Mouse (Mus musculus): ENCODE results near the gene Gclc. TPM values are rescaled to one million over a fixed set of nuclear protein-coding genes. Genes with fewer than 3 reads are reported as not detected.

The Gclc gene
- total RNA-seq, 1 experiment = 25.2 TPM

DNA sequence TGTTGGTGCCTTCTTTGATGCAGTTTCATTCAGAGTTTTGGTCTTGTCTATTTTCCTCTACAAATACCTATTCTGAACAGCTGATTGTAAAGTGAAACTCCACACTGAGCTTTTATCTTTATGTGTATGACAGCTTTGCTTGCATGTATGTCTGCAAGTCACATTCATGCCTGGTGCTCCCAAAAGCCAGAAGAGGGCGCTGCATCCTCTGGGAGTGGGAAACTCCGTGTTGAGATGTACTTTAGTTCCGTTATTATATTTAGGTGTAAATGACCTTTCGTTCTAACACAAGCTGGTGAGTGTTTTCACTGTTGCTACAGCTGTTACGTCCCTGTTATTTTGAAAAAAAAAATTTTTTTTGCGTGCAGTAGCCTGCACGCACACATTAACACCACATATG, 48.1 kb downstream of the Gclc start:
- Histone ChIP-seq H3K4me1 (ENCODE audit: control insufficient read depth in 2 of 2, insufficient read depth in 2 of 2, low read length in 2 of 2, poor library complexity in 1 of 2) (no peaks in the 10 kb centered on the region), H3K9ac (ENCODE audit: insufficient read depth, low read depth, low read length, poor library complexity, severe bottlenecking) (no peak overlapping the region), H3K27ac (ENCODE audit: insufficient read depth, low read depth, low read length, poor library complexity, severe bottlenecking) (no peak overlapping the region), H3K4me3 (ENCODE audit: insufficient read depth in 1 of 2, low read depth in 1 of 2, low read length in 2 of 2, poor library complexity in 1 of 2, severe bottlenecking in 1 of 2) (no peak overlapping the region), H3K9me3 (ENCODE audit: control insufficient read depth, insufficient read depth, low read depth, low read length) (no peaks in the 10 kb centered on the region), H3K36me3 (ENCODE audit: control insufficient read depth, insufficient read depth, low read length, poor library complexity, severe bottlenecking) (no peaks in the 10 kb centered on the region)
- DNase-seq (ENCODE audit: low read depth, low spot score) = no peak
- peak; percentile 62; the same call in 1 of the 2 replicates for TF ChIP-seq ZC3H11A (IDR thresholded peaks at IDR 0.05; ENCODE audit: borderline replicate concordance, low read depth, low read length)
- no peak for TF ChIP-seq CHD2 (IDR thresholded peaks at IDR 0.05; ENCODE audit: low read depth, low read length)
- in situ Hi-C loops (cut with MboI; ENCODE audit: low sequenced_read_pairs in 2 of 2, unreplicated experiment in 2 of 2) = loop anchor here in 1 of 2 experiments (10.0 kb wide), 1 partner anchor 232 kb away; no protein-coding TSS in a partner anchor

DNA sequence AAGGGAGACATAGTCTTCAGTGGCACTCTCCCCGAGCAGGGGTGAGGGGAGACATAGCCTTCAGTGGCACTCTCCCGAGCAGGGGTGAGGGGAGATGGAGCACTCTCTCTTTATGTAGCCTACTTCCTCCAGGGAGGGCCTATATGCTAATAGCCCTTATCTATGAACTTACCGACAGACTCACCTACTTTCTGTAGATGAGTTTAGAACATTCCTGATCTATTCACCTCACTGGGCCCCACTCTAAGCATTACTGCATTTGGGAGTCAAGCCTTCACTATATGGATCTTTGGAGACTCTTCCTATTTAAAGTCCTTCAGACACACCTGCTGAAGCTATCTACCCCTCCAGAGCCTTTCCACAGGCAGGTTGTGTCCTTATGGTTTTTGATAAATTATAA, 52.1 kb downstream of the Gclc start:
- no peaks in the 10 kb centered on the region for H3K36me3 ChIP-seq (ENCODE audit: control insufficient read depth, insufficient read depth, low read length, poor library complexity, severe bottlenecking)
- H3K27ac ChIP-seq (ENCODE audit: insufficient read depth, low read depth, low read length, poor library complexity, severe bottlenecking) = no peak overlapping the region
- H3K4me1 ChIP-seq (ENCODE audit: control insufficient read depth in 2 of 2, insufficient read depth in 2 of 2, low read length in 2 of 2, poor library complexity in 1 of 2) = no peaks in the 10 kb centered on the region
- DNase-seq (ENCODE audit: low read depth, low spot score) = no peak
- H3K9me3 ChIP-seq (ENCODE audit: control insufficient read depth, insufficient read depth, low read depth, low read length) = no peaks in the 10 kb centered on the region
- in situ Hi-C loops (cut with MboI; ENCODE audit: low sequenced_read_pairs in 2 of 2, unreplicated experiment in 2 of 2) = loop anchor here in 1 of 2 experiments (10.0 kb wide), 1 partner anchor 228 kb away; no protein-coding TSS in a partner anchor
- no peak overlapping the region for H3K9ac ChIP-seq (ENCODE audit: insufficient read depth, low read depth, low read length, poor library complexity, severe bottlenecking)
- TF ChIP-seq HCFC1 (IDR thresholded peaks at IDR 0.05; ENCODE audit: borderline replicate concordance, insufficient read depth, low read length) = no peak
- no peak for TF ChIP-seq MAFK (IDR thresholded peaks at IDR 0.05; ENCODE audit: insufficient read depth, low read depth, low read length)
- TF ChIP-seq ZC3H11A (IDR thresholded peaks at IDR 0.05; ENCODE audit: borderline replicate concordance, low read depth, low read length) = no peak
- TF ChIP-seq ZNF384 (IDR thresholded peaks at IDR 0.05; ENCODE audit: low read depth, low read length) = no peak
- TF ChIP-seq CHD2 (IDR thresholded peaks at IDR 0.05; ENCODE audit: low read depth, low read length) = no peak
- no peak overlapping the region for H3K4me3 ChIP-seq (ENCODE audit: insufficient read depth in 1 of 2, low read depth in 1 of 2, low read length in 2 of 2, poor library complexity in 1 of 2, severe bottlenecking in 1 of 2)

DNA sequence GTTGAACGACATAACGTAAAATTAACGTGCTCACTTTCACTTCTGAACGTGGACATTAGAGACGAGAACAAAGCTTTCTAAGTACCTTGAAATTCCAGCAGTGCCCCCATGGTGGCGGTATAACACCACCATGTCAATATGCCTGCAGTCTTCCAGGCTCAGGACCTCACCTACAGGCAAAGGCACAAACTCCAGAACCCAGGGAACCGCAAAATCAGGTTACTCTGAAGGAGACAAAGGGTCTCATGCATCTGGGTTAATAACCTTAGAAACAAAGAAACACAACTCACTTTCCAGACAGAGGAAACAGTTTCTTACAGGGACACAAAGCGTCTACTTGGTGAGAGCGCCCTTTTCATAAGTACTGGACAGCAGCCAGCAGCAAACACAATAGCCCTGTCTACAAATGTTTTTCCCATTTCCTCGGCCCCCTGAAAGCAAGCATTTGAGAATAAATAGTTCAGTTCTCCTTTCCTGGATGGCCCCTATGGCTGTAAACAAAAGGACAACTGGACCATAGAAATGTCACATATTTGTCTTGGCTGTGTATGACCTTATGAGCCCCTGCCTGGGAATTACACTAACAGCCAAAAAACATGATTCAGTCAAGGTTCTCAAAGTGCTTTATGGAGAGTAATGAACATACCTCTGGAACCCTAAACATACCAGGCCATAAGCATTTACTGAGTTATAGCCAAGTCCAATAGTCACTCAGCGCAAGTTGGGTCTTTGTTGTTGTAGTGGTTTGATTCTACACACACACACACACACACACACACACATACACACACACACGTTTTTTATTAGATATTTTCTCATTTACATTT, 52.7 kb downstream of the Gclc start:
- Histone ChIP-seq H3K4me3 (ENCODE audit: insufficient read depth in 1 of 2, low read depth in 1 of 2, low read length in 2 of 2, poor library complexity in 1 of 2, severe bottlenecking in 1 of 2) (no peak overlapping the region), H3K9me3 (ENCODE audit: control insufficient read depth, insufficient read depth, low read depth, low read length) (no peaks in the 10 kb centered on the region), H3K9ac (ENCODE audit: insufficient read depth, low read depth, low read length, poor library complexity, severe bottlenecking) (no peak overlapping the region), H3K4me1 (ENCODE audit: control insufficient read depth in 2 of 2, insufficient read depth in 2 of 2, low read length in 2 of 2, poor library complexity in 1 of 2) (no peaks in the 10 kb centered on the region), H3K27ac (ENCODE audit: insufficient read depth, low read depth, low read length, poor library complexity, severe bottlenecking) (no peak overlapping the region), H3K36me3 (ENCODE audit: control insufficient read depth, insufficient read depth, low read length, poor library complexity, severe bottlenecking) (no peaks in the 10 kb centered on the region)
- in situ Hi-C loops (cut with MboI; ENCODE audit: low sequenced_read_pairs in 2 of 2, unreplicated experiment in 2 of 2) = loop anchor here in 1 of 2 experiments (10.0 kb wide), 1 partner anchor 228 kb away; no protein-coding TSS in a partner anchor
- TF ChIP-seq MAFK (IDR thresholded peaks at IDR 0.05; ENCODE audit: insufficient read depth, low read depth, low read length) = no peak
- TF ChIP-seq ZNF384 (IDR thresholded peaks at IDR 0.05; ENCODE audit: low read depth, low read length) = no peak
- TF ChIP-seq HCFC1 (IDR thresholded peaks at IDR 0.05; ENCODE audit: borderline replicate concordance, insufficient read depth, low read length) = peak; percentile 41; the same call in 1 of the 2 replicates
- peak; percentile 99 for TF ChIP-seq ZC3H11A (IDR thresholded peaks at IDR 0.05; ENCODE audit: borderline replicate concordance, low read depth, low read length)
- TF ChIP-seq CHD2 (IDR thresholded peaks at IDR 0.05; ENCODE audit: low read depth, low read length) = no peak
- peak; percentile 79 for DNase-seq (ENCODE audit: low read depth, low spot score)

- H3K4me3 ChIP-seq (ENCODE audit: insufficient read depth in 1 of 2, low read depth in 1 of 2, low read length in 2 of 2, poor library complexity in 1 of 2, severe bottlenecking in 1 of 2) = no peak overlapping the region
- no peaks in the 10 kb centered on the region for H3K4me1 ChIP-seq (ENCODE audit: control insufficient read depth in 2 of 2, insufficient read depth in 2 of 2, low read length in 2 of 2, poor library complexity in 1 of 2)
- in situ Hi-C loops (cut with MboI; ENCODE audit: low sequenced_read_pairs in 2 of 2, unreplicated experiment in 2 of 2) = loop anchor here in 1 of 2 experiments (10.0 kb wide), 1 partner anchor 226 kb away; no protein-coding TSS in a partner anchor
- H3K9ac ChIP-seq (ENCODE audit: insufficient read depth, low read depth, low read length, poor library complexity, severe bottlenecking) = no peak overlapping the region
- TF ChIP-seq ZC3H11A (IDR thresholded peaks at IDR 0.05; ENCODE audit: borderline replicate concordance, low read depth, low read length) = no peak
- TF ChIP-seq CHD2 (IDR thresholded peaks at IDR 0.05; ENCODE audit: low read depth, low read length) = no peak
- no peak for TF ChIP-seq HCFC1 (IDR thresholded peaks at IDR 0.05; ENCODE audit: borderline replicate concordance, insufficient read depth, low read length)
- no peak for TF ChIP-seq MAFK (IDR thresholded peaks at IDR 0.05; ENCODE audit: insufficient read depth, low read depth, low read length)
- TF ChIP-seq ZNF384 (IDR thresholded peaks at IDR 0.05; ENCODE audit: low read depth, low read length) = no peak
- no peaks in the 10 kb centered on the region for H3K9me3 ChIP-seq (ENCODE audit: control insufficient read depth, insufficient read depth, low read depth, low read length)
- DNase-seq (ENCODE audit: low read depth, low spot score) = no peak
- no peaks in the 10 kb centered on the region for H3K36me3 ChIP-seq (ENCODE audit: control insufficient read depth, insufficient read depth, low read length, poor library complexity, severe bottlenecking)
- no peak overlapping the region for H3K27ac ChIP-seq (ENCODE audit: insufficient read depth, low read depth, low read length, poor library complexity, severe bottlenecking)
These were observed 54.1 kb downstream of the Gclc start for GRCm38 (mm10) chr9:77808481-77808880.
